Mouse (Mus musculus) thymus, postnatal 0 days (tissue): ENCODE data around the gene Ghrl. TPM values are rescaled to one million over a fixed set of nuclear protein-coding genes. Genes with fewer than 3 reads are reported as not detected.
A peak's percentile ranks its signal among the peaks of the same experiment; 100 is the strongest.
"Not testable (repeated sequence)": the region's sequence is repeated elsewhere in the genome, so short reads cannot be mapped to it uniquely, and the experiment has no call there.

Experiments
- DNase-seq: peaks from one replicate; pipeline ENCODE4 v3.0.0-alpha.2; 2015; ENCODE audit warnings: low spot score
- polyA plus RNA-seq: library from polyadenylated mRNA; unstranded; fragments of >200 nt; fragmentation: Nextera tagmentation; extraction: Ambion mirVana; gene quantifications from 2 replicates; pipeline ENCODE4 v1.2.1, GENCODE M21; 2015

The Ghrl gene
- polyA plus RNA-seq = 0.59 and 0.81 TPM in 2 replicates

DNA sequence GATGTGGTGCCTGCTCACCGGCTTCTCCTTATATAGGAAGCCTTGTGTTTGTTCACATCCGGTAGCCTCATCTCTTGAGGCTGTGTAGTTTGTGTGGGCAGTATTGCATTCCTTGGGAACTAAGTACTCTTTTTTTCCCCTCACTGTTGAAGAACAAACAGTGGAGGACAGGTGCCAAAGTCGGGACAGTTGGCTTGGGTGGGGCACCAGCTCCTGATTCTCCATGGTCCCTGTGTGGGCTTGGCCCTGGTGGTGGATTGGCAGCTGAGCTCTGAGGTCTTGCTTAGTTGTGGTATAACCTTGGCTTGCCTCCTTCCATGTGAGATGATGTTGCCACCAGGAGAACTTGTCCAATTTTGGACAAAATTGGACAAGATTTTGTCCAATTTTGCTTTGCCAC lies at the start of gene Ghrl:
Ghrl (minus strand) TSS at position 3 of the 400 bp plus-strand sequence.
- DNase-seq = no peak

DNA sequence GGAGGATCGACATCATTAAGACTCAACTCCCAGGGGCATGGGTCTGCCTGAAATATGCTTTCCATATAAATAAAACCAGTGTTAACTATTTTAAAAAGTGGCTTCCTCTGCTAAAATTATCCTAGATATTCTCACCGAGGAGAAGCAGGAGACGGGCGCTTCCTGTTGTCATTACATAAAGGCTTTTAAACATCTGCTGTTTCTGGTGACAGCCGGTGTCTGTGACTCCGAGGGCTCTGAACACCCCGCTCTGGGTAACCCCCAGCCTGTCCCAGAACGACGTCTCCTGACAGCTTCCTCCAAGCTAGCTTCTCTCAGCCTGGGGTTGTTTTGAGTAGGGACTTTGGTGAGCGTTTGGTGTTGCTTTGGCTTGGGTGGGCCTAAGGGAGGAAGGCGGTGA lies 49.1 kb upstream of the Ghrl start:
- peak; percentile 4 for DNase-seq

- DNase-seq = peak; percentile 68
These were observed 42.0 kb upstream of the Ghrl start for GRCm38 (mm10) chr6:113761644-113762043.

- peak; percentile 35 for DNase-seq
These were observed 29.5 kb upstream of the Ghrl start for GRCm38 (mm10) chr6:113749119-113749685.

DNA sequence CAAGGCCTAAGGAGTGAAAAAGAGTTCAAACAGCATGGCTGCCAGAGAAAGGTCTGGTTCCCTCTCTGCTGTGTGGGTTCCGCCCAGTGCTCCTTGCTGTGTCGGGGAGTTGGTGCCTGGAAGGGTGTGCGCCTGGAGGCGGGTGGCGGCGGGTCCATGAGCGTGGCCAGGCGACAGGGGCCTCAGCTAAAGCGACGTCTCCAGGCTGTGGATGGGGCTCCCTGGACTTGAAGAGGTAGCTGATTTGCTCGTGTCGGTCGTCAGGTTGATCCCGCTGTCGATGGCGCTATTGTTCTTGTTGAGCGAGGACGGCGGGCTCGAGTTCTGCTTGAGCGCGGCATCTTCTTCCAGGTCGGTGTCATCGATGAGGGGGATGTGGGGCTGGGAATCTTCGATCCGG lies 28.7 kb upstream of the Ghrl start:
- DNase-seq = peak; percentile 16

DNA sequence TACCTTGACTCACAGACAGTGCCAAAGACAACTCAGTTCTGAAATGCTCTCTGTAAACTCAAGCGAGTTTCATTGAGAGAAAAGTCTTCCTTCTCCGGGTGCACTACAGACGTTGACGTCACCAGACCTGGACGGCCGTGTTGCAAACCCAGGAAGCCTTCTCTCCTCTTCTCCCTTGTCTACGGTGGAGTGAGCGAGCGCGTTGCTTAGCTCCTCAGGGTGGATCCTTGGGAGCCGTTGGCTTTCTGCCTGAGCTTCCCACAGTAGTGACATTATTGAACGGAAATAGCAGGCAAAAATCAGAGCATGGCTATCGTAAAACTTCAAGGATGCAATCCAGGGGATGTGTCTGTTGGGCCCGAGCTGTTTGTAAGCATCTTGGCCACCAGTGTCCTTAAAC lies 27.6 kb upstream of the Ghrl start:
- DNase-seq = no peak

DNA sequence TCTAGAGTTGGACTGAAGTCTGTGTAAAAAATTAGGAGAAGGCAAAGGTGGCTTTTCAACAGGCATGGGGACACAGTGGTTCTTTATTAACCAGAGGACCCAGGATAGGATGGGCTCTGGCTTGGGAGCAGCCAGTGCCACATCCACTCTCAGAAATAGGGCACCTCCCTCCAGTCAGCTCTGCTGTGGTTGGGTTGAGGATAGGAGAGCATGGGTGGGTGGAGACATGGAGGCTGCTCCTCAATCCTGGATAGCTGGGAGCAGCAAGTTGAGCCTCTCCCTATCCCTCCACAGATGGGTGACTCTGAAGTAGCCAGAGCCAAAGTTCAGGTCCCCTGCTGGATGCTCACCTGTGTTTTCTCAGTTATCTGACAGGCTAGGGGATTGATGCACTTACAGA lies 25.4 kb upstream of the Ghrl start:
- DNase-seq = no peak

- DNase-seq = no peak
These were observed 23.4 kb upstream of the Ghrl start for GRCm38 (mm10) chr6:113743111-113743510.

- no peak for DNase-seq
These were observed 22.6 kb upstream of the Ghrl start for GRCm38 (mm10) chr6:113742321-113742720.

GRCm38 (mm10) chr6:113741425-113741824 lies 21.7 kb upstream of the Ghrl start:
- no peak for DNase-seq

- peak; percentile 86 for DNase-seq
These were observed 20.8 kb upstream of the Ghrl start, which contains the start of gene Sec13 for GRCm38 (mm10) chr6:113740236-113741217. Gene Sec13 (minus strand): TSS chr6:113740743.

DNA sequence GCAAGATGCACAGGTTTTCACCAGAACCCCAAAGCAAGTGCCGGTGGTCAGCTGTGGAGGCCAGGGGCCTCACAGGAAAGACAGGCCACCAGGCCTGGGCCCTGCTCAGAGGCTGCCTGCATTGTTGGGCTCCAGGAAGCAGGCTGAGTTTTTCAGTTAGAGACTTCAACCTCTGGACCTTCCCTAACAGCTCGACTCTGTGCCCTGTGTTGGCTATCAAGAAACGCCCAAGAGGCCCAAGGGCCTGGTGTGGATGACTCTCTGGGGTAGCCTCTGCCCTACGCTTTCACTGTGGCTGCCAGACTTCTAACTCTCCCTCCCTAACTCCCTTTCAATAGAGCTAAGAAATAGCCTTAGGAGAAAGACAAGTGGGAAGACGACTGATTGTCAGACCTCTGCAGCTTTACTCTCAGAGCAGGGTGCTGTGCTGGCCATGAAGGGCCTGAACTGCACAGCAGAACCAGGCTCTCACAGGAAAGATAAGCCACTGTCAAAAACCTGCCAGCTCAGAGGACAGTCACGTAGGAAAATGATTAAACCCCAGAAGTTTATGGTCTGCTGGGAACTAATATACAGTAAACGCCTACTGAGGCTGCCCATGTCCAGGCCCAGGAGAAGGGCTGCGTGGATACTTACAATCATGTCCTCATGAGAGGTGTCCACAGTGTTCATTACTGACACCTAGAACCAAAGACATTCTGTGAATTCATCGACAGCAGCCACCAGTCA lies 17.8 kb upstream of the Ghrl start:
- no peak for DNase-seq

- DNase-seq = no peak
These were observed 11.6 kb upstream of the Ghrl start for GRCm38 (mm10) chr6:113731296-113731695.

- no peak for DNase-seq
These were observed 8.5 kb upstream of the Ghrl start for GRCm38 (mm10) chr6:113728181-113728580.

GRCm38 (mm10) chr6:113721061-113721460 lies 1.4 kb upstream of the Ghrl start:
- no peak for DNase-seq

DNA sequence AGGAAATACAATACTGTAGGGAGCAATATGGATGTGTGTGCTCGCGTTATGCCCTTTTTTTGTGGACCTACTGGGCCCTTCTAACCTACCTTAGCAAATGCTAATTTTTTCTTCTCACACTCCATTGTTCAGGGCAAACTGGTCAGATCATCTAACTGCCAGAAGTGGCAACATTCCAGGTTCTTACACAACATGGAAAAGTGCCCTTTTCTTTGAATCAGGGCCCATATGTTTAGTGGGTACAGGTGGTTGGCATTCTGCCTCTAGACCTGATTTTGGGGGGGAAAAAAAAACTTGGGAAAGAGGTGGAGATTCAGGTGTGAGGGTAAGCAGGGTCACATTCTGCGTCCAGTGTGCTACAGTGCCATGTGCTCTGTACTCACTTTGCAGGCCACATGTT lies 2.1 kb downstream of the Ghrl start:
- DNase-seq = no peak

- no peak for DNase-seq
These were observed 4.9 kb downstream of the Ghrl start for GRCm38 (mm10) chr6:113714797-113715196.

DNA sequence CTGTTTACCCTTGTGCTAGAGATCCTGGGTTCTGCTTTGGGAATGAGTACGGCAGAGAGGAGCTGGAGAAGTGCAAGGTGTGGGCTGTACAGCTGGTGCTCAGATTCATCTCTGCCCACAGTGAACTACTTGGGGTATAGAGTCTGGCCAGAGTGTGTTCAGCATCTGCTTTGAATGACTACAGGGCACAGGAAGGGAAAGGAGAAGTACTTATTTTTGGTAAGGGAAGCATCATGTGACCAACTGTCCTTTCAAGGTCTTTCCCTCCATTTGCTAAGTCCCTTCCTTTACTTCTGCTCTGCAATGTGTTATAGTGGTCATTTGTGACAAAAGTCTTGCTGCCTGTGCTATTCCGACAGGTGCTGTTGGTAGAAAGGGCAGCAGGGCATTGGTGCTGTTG lies 5.4 kb downstream of the Ghrl start:
- DNase-seq = no peak

DNA sequence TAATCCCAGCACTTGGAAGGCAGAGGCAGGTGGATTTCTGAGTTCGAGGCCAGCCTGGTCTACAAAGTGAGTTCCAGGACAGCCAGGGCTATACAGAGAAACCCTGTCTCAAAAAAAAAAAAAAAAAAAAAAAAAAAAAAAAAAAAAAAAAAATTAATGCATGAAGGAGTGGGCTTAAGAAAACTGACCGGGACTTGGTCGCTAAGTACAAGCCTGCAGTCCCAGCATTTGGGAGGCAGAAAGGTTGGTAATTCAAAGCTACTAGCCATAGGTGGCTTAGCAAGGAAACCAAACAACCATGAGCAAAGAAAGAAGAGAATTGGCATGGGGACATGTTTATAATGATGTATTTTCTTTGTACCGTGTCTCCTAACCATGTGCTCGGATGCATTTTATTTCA lies 6.3 kb downstream of the Ghrl start:
- DNase-seq = not testable (repeated sequence)

DNA sequence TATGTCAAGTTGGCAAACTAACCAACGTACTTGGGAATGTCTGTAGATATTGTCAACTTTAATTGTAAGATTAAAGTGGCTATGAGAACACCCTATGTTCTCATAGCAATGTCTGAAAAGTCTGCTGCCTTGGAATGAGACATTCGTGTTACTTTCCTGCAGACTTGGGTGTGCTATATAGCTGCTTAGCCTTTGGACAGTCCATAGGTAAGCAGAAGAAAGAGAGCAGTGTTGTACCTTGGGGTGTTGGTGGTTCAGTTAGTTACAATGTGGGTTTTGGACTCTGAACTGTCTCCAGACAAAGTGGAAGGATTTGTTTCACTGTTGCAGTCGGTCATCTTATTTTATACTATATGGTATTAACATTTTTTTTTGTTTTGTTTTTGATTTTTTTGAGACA lies 7.0 kb downstream of the Ghrl start:
- DNase-seq = no peak

- peak; percentile 31 for DNase-seq
These were observed 22.2 kb downstream of the Ghrl start for GRCm38 (mm10) chr6:113697222-113698205.
